Mouse (Mus musculus) kidney, embryonic 16.5 days (tissue): ENCODE measurements around the gene Fbxo5. TPM values are rescaled to one million over a fixed set of nuclear protein-coding genes. Genes with fewer than 3 reads are reported as not detected.
A peak's percentile ranks its signal among the peaks of the same experiment; 100 is the strongest.

Source experiments
- ATAC-seq: fragments of 200-750 bp; cut with Nextera tagmentation; 2 replicates; pipeline ENCODE4 v1.8.0; 2017; ENCODE audit warnings: moderate TSS enrichment; ENCODE audit not compliant: low FRiP score, low TSS enrichment
- H3K27ac ChIP-seq: fragments of 300-500 bp; sonication (generic); 2 replicates; pipeline ENCODE4 v1.5.1; 2014; ENCODE audit warnings: low read length
- H3K27me3 ChIP-seq: fragments of 300-500 bp; sonication (generic); 2 replicates; pipeline ENCODE4 v1.6.1; 2014; ENCODE audit warnings: low read length, control low read depth, mixed read lengths; ENCODE audit not compliant: insufficient read depth
- H3K36me3 ChIP-seq: fragments of 300-500 bp; sonication (generic); 2 replicates; pipeline ENCODE4 v1.6.1; 2014; ENCODE audit warnings: low read length, control low read depth, mixed read lengths; ENCODE audit not compliant: insufficient read depth
- H3K4me1 ChIP-seq: fragments of 300-500 bp; sonication (generic); 2 replicates; pipeline ENCODE4 v1.6.1; 2014; ENCODE audit warnings: low read length, control low read depth, mixed read lengths; ENCODE audit not compliant: insufficient read depth
- H3K4me2 ChIP-seq: fragments of 300-500 bp; sonication (generic); replicated peaks from 2 replicates; pipeline ENCODE4 v1.6.1; 2014; ENCODE audit warnings: low read depth, low read length
- H3K4me3 ChIP-seq: fragments of 300-500 bp; sonication (generic); 2 replicates; pipeline ENCODE4 v1.5.1; 2014; ENCODE audit warnings: mild to moderate bottlenecking, low read length
- H3K9ac ChIP-seq: fragments of 300-500 bp; sonication (generic); replicated peaks from 2 replicates; pipeline ENCODE4 v1.6.1; 2014; ENCODE audit warnings: low read length
- H3K9me3 ChIP-seq: fragments of 300-500 bp; sonication (generic); 2 replicates; pipeline ENCODE4 v1.6.1; 2016; ENCODE audit warnings: low read length, control low read depth
- WGBS: fragments of 180-500 bp; shearing (Covaris S2); extraction: QIAGEN DNeasy Blood & Tissue Kit; methylation state at CpG from one replicate; pipeline ENCODE4 v1.1.7; 2014; 5-methylcytosine and 5-hydroxymethylcytosine counted together
- polyA plus RNA-seq: library from polyadenylated mRNA; unstranded; fragments of >200 nt; fragmentation: Nextera tagmentation; extraction: Ambion mirVana; gene quantifications from 2 replicates; pipeline ENCODE4 v1.2.1, GENCODE M21; 2015

The Fbxo5 gene
- polyA plus RNA-seq, 1 experiment from 2014 or later = 73.7 TPM

DNA sequence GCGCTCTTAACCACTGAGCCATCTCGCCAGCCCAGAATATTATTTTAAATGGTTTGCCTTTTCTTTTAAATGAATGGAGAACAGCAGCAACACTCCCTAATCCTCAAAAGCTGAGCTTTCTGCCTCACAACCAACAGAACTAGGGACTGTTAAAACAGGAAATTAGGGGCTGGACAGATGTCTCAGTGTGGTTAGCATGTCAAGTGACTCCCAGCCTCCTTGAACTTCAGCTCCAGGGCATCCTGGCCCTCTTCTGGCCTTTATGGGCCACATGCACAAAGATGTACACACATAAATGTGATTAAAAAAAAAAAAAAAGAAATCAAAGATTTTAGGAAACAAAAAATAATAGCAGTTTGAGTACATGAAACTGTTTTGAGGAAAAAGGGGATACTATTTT is 10.6 kb upstream of the Fbxo5 start:
- Histone ChIP-seq H3K27ac (no peak overlapping the region), H3K36me3 (peaks cover 76% of the 10 kb centered on the region), H3K27me3 (no peaks in the 10 kb centered on the region), H3K9ac (no peak overlapping the region), H3K9me3 (no peaks in the 10 kb centered on the region; the same call in 1 of the 2 replicates), H3K4me3 (no peak overlapping the region), H3K4me1 (peaks cover 2% of the 10 kb centered on the region; the same call in 1 of the 2 replicates), H3K4me2 (no peak overlapping the region)
- WGBS = 97% methylated on average over 2 of the region's 2 CpGs
- ATAC-seq = no peak

DNA sequence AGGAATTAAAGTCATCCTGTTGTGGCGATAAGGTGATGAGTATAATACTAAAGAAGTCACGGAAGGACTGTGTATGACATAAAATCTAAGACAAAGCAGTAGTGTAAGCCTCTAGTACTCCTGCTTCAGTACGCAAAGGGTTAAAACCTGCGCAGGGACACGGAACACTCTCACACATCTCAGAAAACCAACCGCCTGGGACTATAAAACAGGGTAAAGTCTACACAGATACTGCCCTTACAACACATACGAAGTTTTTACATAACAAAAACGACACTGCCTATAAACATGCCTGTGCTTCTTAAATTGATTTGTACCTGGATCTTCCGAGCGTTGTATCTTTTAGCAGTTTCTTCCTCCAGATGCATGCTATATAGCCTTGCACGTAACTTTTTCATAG is 8.3 kb upstream of the Fbxo5 start:
- Histone ChIP-seq H3K9me3 (no peaks in the 10 kb centered on the region; the same call in 1 of the 2 replicates), H3K27ac (no peak overlapping the region), H3K4me1 (no peaks in the 10 kb centered on the region), H3K27me3 (no peaks in the 10 kb centered on the region), H3K4me2 (no peak overlapping the region), H3K36me3 (peaks cover 66% of the 10 kb centered on the region), H3K9ac (no peak overlapping the region), H3K4me3 (no peak overlapping the region)
- no peak for ATAC-seq
- 91% methylated on average over 11 of the region's 11 CpGs for WGBS

DNA sequence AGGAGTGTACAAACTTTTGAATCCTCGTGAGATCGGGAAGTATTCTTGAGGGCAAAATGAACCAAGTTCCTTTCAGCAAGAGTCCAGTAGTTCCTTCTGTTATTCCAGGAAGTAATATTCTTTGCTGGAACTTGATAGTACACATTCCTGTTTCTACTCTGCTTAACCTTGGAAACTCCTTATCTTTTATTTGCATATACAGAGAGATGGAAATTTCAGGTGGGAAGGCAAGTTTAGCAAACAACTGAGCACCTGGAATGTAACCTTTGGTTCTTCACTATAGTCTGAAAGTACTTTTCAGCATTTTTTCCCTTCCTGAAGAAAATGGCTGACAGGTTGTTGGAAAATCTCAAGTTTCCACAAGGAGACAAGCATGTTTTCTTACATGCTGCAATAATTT is 2.3 kb upstream of the Fbxo5 start:
- H3K9ac ChIP-seq = no peak overlapping the region
- H3K27me3 ChIP-seq = no peaks in the 10 kb centered on the region
- 62% methylated on average over 2 of the region's 2 CpGs for WGBS
- H3K4me2 ChIP-seq = no peak overlapping the region
- no peak overlapping the region for H3K4me3 ChIP-seq
- H3K36me3 ChIP-seq = peaks cover 13% of the 10 kb centered on the region
- H3K9me3 ChIP-seq = no peaks in the 10 kb centered on the region
- peaks cover 23% of the 10 kb centered on the region for H3K4me1 ChIP-seq
- peak overlapping the region; percentile 21 for H3K27ac ChIP-seq
- ATAC-seq = no peak

- peaks cover 27% of the 10 kb centered on the region for H3K4me1 ChIP-seq
- H3K27me3 ChIP-seq = no peaks in the 10 kb centered on the region
- H3K9me3 ChIP-seq = no peaks in the 10 kb centered on the region
- 74% methylated on average over 4 of the region's 4 CpGs for WGBS
- H3K9ac ChIP-seq = no peak overlapping the region
- ATAC-seq = no peak
- peak overlapping the region; percentile 21; the same call in 1 of the 2 replicates for H3K27ac ChIP-seq
- no peak overlapping the region for H3K4me2 ChIP-seq
- peaks cover 9% of the 10 kb centered on the region for H3K36me3 ChIP-seq
- no peak overlapping the region for H3K4me3 ChIP-seq
Observed at GRCm38 (mm10) chr10:5806996-5807395, 1.6 kb upstream of the Fbxo5 start.

DNA sequence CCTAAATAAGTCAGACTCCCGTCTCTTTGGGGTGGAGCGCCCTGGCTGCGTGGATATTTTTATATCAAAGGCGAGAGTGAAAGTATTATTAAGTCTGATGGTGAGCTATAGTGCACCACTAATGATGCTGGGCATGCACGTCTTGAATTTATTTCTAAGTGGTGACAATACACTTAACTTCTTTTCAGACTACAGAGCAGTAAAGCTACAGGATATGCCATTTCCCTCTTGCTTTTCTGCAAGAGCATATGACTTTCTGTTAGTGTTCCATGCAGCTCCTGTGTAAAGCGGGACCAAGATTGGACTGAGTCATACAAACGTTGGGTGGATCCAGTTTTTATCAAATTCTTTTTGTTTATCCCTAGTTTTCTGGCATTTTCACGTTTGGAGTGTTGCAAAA is 1.0 kb upstream of the Fbxo5 start:
- peaks cover 31% of the 10 kb centered on the region for H3K4me1 ChIP-seq
- ATAC-seq = no peak
- H3K36me3 ChIP-seq = peaks cover 9% of the 10 kb centered on the region
- H3K4me2 ChIP-seq = peak overlapping the region; percentile 50
- H3K9ac ChIP-seq = peak overlapping the region; percentile 79
- WGBS = 15% methylated on average over 8 of the region's 8 CpGs
- H3K4me3 ChIP-seq = peak overlapping the region; percentile 86
- H3K9me3 ChIP-seq = no peaks in the 10 kb centered on the region
- no peaks in the 10 kb centered on the region for H3K27me3 ChIP-seq
- peak overlapping the region; percentile 83 for H3K27ac ChIP-seq

- WGBS = under 1% methylated on average over 43 of the region's 43 CpGs
- H3K4me3 ChIP-seq = peak overlapping the region; percentile 86
- H3K27ac ChIP-seq = peak overlapping the region; percentile 88
- H3K4me1 ChIP-seq = peaks cover 31% of the 10 kb centered on the region
- no peaks in the 10 kb centered on the region for H3K9me3 ChIP-seq
- H3K9ac ChIP-seq = peak overlapping the region; percentile 79
- ATAC-seq = peak; percentile 95
- peak overlapping the region; percentile 50 for H3K4me2 ChIP-seq
- peaks cover 14% of the 10 kb centered on the region for H3K36me3 ChIP-seq
- no peaks in the 10 kb centered on the region for H3K27me3 ChIP-seq
Observed at GRCm38 (mm10) chr10:5805731-5806307, 419 bp upstream of the Fbxo5 start.

DNA sequence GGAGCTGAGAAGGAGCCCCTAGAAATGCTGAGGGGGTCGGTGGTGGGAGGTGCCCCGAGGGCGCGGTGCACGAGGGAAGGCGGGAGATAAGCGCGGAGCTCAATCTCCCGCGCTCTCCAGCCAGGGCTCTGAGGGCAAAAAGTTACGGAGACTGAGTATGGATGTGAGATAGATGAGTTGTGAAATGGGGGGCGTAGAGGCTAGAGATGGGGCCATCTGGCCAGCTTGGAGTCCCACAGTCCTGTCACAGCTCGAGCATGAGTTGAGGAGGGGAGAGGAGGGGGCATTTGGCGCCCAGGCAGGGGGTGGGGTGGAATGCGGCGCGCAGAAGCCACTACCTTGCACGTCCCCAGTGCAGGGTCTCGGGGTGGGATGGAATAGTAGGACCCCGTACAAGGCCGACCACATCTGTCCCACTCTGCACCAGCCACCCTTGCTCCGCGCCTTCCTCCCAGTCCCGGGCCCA is 676 bp downstream of the Fbxo5 start:
- Histone ChIP-seq H3K27ac (peak overlapping the region; percentile 79), H3K4me2 (peak overlapping the region; percentile 82), H3K9ac (peak overlapping the region; percentile 78), H3K4me1 (peaks cover 31% of the 10 kb centered on the region), H3K4me3 (peak overlapping the region; percentile 86), H3K27me3 (no peaks in the 10 kb centered on the region), H3K36me3 (peaks cover 25% of the 10 kb centered on the region), H3K9me3 (no peaks in the 10 kb centered on the region)
- peak; percentile 46 for ATAC-seq
- under 1% methylated on average over 21 of the region's 24 CpGs for WGBS

GRCm38 (mm10) chr10:5803739-5804138 is 1.7 kb downstream of the Fbxo5 start:
- H3K36me3 ChIP-seq = peaks cover 30% of the 10 kb centered on the region
- H3K27ac ChIP-seq = no peak overlapping the region
- WGBS = 3% methylated on average over 1 of the region's 1 CpGs
- peak overlapping the region; percentile 74 for H3K9ac ChIP-seq
- H3K9me3 ChIP-seq = no peaks in the 10 kb centered on the region
- ATAC-seq = no peak
- peak overlapping the region; percentile 86 for H3K4me3 ChIP-seq
- H3K27me3 ChIP-seq = no peaks in the 10 kb centered on the region
- H3K4me2 ChIP-seq = peak overlapping the region; percentile 66
- peaks cover 31% of the 10 kb centered on the region for H3K4me1 ChIP-seq

DNA sequence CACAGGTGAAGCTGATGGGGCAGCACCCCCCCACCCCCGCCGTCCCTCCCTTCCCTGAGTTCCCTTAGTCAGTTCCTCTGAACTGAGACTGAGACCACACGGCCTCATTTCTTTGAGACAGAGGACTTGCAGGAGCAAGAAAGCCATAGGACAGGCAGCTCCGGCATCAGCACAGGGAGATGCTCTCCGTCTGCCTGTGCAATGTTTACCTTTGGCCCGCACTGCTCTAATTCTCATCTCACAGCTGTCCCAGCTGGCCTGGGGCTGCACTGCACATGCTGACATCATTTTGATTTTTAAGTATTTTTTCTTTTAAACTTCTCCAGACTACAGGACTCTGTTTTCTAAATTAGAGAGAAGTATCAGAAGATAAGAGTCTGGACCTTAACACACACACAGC is 2.5 kb downstream of the Fbxo5 start:
- no peak for ATAC-seq
- H3K27ac ChIP-seq = no peak overlapping the region
- no peaks in the 10 kb centered on the region for H3K27me3 ChIP-seq
- peaks cover 31% of the 10 kb centered on the region for H3K4me1 ChIP-seq
- H3K4me2 ChIP-seq = peak overlapping the region; percentile 66
- no peaks in the 10 kb centered on the region for H3K9me3 ChIP-seq
- H3K4me3 ChIP-seq = peak overlapping the region; percentile 86
- peak overlapping the region; percentile 42 for H3K9ac ChIP-seq
- H3K36me3 ChIP-seq = peaks cover 38% of the 10 kb centered on the region
- WGBS = 18% methylated on average over 6 of the region's 6 CpGs

GRCm38 (mm10) chr10:5800490-5800889 is 4.9 kb downstream of the Fbxo5 start:
- Histone ChIP-seq H3K4me3 (no peak overlapping the region), H3K9me3 (no peaks in the 10 kb centered on the region), H3K36me3 (peaks cover 40% of the 10 kb centered on the region), H3K27me3 (no peaks in the 10 kb centered on the region), H3K4me2 (no peak overlapping the region), H3K9ac (no peak overlapping the region), H3K27ac (no peak overlapping the region), H3K4me1 (peaks cover 21% of the 10 kb centered on the region)
- no peak for ATAC-seq
- WGBS = 97% methylated on average over 1 of the region's 1 CpGs
